9 mouse cellular contexts compared by ENCODE assay signal in the genomic region with DNA sequence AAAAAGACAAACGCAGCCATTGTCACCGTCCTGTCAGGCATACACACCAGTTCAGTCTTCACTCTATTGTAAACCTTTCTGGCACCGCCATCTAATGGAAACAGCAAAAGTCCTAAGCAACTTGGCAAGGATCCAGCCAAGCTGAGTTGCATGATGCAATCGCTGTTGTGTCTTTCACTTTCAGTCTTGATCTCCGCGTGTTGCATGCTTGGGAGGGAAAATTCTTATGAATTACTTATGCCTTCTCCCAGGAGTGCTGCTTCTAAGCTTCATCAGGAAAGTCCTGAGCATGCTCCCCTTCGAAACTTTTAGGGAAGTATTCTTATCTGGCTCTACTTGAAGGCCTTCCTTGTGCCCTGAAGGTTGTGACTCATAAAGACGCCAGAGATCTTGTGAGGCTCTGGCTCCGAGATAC. TPM values are rescaled to one million over a fixed set of nuclear protein-coding genes. Genes with fewer than 3 reads are reported as not detected.
DNase-seq lines count a peak whose midpoint lies in the region; ATAC-seq lines count a peak whose summit lies in the region.
"Had no signal": no experiment of that assay in that cellular context is flagged by ENCODE, and none has a peak within 500 bp of the region (broad histone marks: within the 10 kb centered on the region; RNA-seq: fewer than 3 reads in every experiment).

No protein-coding gene starts in this region.

- no peaks in the 10 kb centered on the region for H3K9me3 ChIP-seq in heart, embryonic 11.5 days (replicated peaks; ENCODE audit: control insufficient read depth, low read length)

- WGBS in heart, embryonic 11.5 days (ENCODE audit: insufficient replicate concordance) = 67% methylated on average over 9 of the region's 9 CpGs

- no peaks in the 10 kb centered on the region for H3K36me3 ChIP-seq in heart, embryonic 11.5 days (ENCODE audit: control insufficient read depth, insufficient read depth, low read length)

- peak; percentile 94 for DNase-seq in heart, adult 11 months
- peak; percentile 20 for DNase-seq in urinary bladder, postnatal 25 days (ENCODE audit: low spot score)
- DNase-seq in urinary bladder, postnatal 4 days (ENCODE audit: low spot score in 2 of 2) = no peak
- peak; percentile 12 for DNase-seq in heart, postnatal 25 days (ENCODE audit: low spot score)
- no peak for DNase-seq in frontal cortex, postnatal 14 days (ENCODE audit: low spot score in 2 of 2)
- DNase-seq in cerebellum, adult 9-11 months = no peak

- H3K27me3 ChIP-seq in heart, embryonic 11.5 days (ENCODE audit: control insufficient read depth, insufficient read depth, low read length) = no peaks in the 10 kb centered on the region
- H3K27me3 ChIP-seq: Patski had no signal

- no peak overlapping the region for H3K27ac ChIP-seq in heart, embryonic 11.5 days (ENCODE audit: low read depth, low read length)

- peaks cover 3% of the 10 kb centered on the region; the same call in 1 of the 2 replicates for H3K4me1 ChIP-seq in heart, embryonic 11.5 days (ENCODE audit: control insufficient read depth, insufficient read depth, low read length)

- ATAC-seq in heart, embryonic 11.5 days (replicated peaks; ENCODE audit: insufficient number of reproducible peaks, low FRiP score, low TSS enrichment) = no peak
- ATAC-seq in megakaryocyte progenitor cell, adult 5-6 weeks (replicated peaks; ENCODE audit: poor library complexity) = peak; percentile 81
- ATAC-seq: Patski had no signal

- H3K4me3 ChIP-seq in heart, embryonic 11.5 days (ENCODE audit: low read depth, low read length) = no peak overlapping the region

- H3K4me2 ChIP-seq in heart, embryonic 11.5 days = no peak overlapping the region

- intact Hi-C loops in heart, postnatal 25 days (cut with DNase I) = loop anchor here (5.0 kb wide), 1 partner anchor 47 kb away; no protein-coding TSS in a partner anchor

- no peak overlapping the region for H3K9ac ChIP-seq in heart, embryonic 11.5 days (ENCODE audit: low read depth, low read length)

RNA-seq across cellular contexts. Expression of a gene that starts 19.4 kb away (rescaled TPM):
- 26.8 and 34.6 TPM in 2 replicates for polyA plus RNA-seq in heart, embryonic 11.5 days (2014; fragmentation: Nextera tagmentation; extraction: Ambion mirVana)
- 10 to 100 TPM; 10.7 to 15.0 TPM for total RNA-seq in heart, postnatal 25 days (2021)
- total RNA-seq in megakaryocyte progenitor cell, adult 5-6 weeks (2015) = 36.0 and 37.7 TPM in 2 replicates
- total RNA-seq in megakaryocyte progenitor cell, adult 5-6 weeks (2017) = 14.9 and 15.3 TPM in 2 replicates

Comparison
In these comparisons a context has a peak if more than half of its experiments do, and no peak if none do; other contexts are left out.
1. DNase-seq: peak in heart, adult 11 months (single experiment), urinary bladder, postnatal 25 days (single experiment) and heart, postnatal 25 days (single experiment); none in urinary bladder, postnatal 4 days (0 of 2), frontal cortex, postnatal 14 days (0 of 2) and cerebellum, adult 9-11 months (single experiment).